Mouse (Mus musculus) limb, embryonic 10.5 days (tissue): ENCODE results near the gene Ly6g6d. TPM values are rescaled to one million over a fixed set of nuclear protein-coding genes. Genes with fewer than 3 reads are reported as not detected.
A peak's percentile ranks its signal among the peaks of the same experiment; 100 is the strongest.

Source experiments
- DNase-seq: peaks from one replicate; pipeline ENCODE4 v3.0.0-alpha.2; 2017; ENCODE audit warnings: low spot score
- H3K27ac ChIP-seq: fragments of 300-500 bp; sonication (generic); 2 replicates; pipeline ENCODE4 v1.5.1; 2016; ENCODE audit warnings: mild to moderate bottlenecking
- H3K27me3 ChIP-seq: fragments of 300-500 bp; sonication (generic); 2 replicates; pipeline ENCODE4 v1.6.1; 2016; ENCODE audit warnings: low read depth, mild to moderate bottlenecking; ENCODE audit not compliant: poor library complexity, severe bottlenecking
- H3K36me3 ChIP-seq: fragments of 300-500 bp; sonication (generic); 2 replicates; pipeline ENCODE4 v1.6.1; 2016; ENCODE audit warnings: mild to moderate bottlenecking, moderate library complexity
- H3K4me1 ChIP-seq: fragments of 300-500 bp; sonication (generic); 2 replicates; pipeline ENCODE4 v1.6.1; 2016
- H3K4me3 ChIP-seq: fragments of 300-500 bp; sonication (generic); 2 replicates; pipeline ENCODE4 v1.5.1; 2016; ENCODE audit warnings: mild to moderate bottlenecking, moderate library complexity
- H3K9me3 ChIP-seq: fragments of 300-500 bp; sonication (generic); replicated peaks from 2 replicates; pipeline ENCODE4 v1.6.1; 2016; ENCODE audit warnings: mild to moderate bottlenecking
- WGBS: fragments of 180-500 bp; shearing (Covaris S2); methylation state at CpG from one replicate; pipeline ENCODE4 v1.1.7; 2016; 5-methylcytosine and 5-hydroxymethylcytosine counted together
- polyA plus RNA-seq: library from polyadenylated mRNA; unstranded; fragments of >200 nt; fragmentation: Nextera tagmentation; extraction: Ambion mirVana; gene quantifications from 2 replicates; pipeline ENCODE4 v1.2.1, GENCODE M21; 2016

Gene Ly6g6d
- polyA plus RNA-seq, 1 experiment from 2014 or later, result 1.1 TPM

- Histone ChIP-seq H3K36me3 (no peaks in the 10 kb centered on the region), H3K27me3 (peaks cover 29% of the 10 kb centered on the region), H3K4me1 (peaks cover 36% of the 10 kb centered on the region), H3K9me3 (no peaks in the 10 kb centered on the region), H3K27ac (peak within 1 kb of the TSS; percentile 58), H3K4me3 (peak within 1 kb of the TSS; percentile 37)
- DNase-seq, result peak; percentile 41
- 22% methylated on average over 10 of the region's 10 CpGs for WGBS
These were observed 1.2 kb downstream of the Ly6g6d start, which contains the start of gene Ly6g6e for GRCm38 (mm10) chr17:35076507-35077176. Gene Ly6g6e (plus strand): TSS chr17:35076902.

GRCm38 (mm10) chr17:35074097-35074496, 3.8 kb downstream of the Ly6g6d start:
- Histone ChIP-seq H3K36me3 (no peaks in the 10 kb centered on the region), H3K4me3 (no peak overlapping the region), H3K9me3 (no peaks in the 10 kb centered on the region), H3K27me3 (peaks cover 25% of the 10 kb centered on the region), H3K4me1 (peaks cover 33% of the 10 kb centered on the region), H3K27ac (peak overlapping the region; percentile 53)
- WGBS, result 45% methylated on average over 17 of the region's 17 CpGs
- no peak for DNase-seq

GRCm38 (mm10) chr17:35071454-35071853, 6.4 kb downstream of the Ly6g6d start:
- H3K27me3 ChIP-seq, result peaks cover 26% of the 10 kb centered on the region
- H3K36me3 ChIP-seq, result no peaks in the 10 kb centered on the region
- WGBS, result 83% methylated on average over 9 of the region's 9 CpGs

DNA sequence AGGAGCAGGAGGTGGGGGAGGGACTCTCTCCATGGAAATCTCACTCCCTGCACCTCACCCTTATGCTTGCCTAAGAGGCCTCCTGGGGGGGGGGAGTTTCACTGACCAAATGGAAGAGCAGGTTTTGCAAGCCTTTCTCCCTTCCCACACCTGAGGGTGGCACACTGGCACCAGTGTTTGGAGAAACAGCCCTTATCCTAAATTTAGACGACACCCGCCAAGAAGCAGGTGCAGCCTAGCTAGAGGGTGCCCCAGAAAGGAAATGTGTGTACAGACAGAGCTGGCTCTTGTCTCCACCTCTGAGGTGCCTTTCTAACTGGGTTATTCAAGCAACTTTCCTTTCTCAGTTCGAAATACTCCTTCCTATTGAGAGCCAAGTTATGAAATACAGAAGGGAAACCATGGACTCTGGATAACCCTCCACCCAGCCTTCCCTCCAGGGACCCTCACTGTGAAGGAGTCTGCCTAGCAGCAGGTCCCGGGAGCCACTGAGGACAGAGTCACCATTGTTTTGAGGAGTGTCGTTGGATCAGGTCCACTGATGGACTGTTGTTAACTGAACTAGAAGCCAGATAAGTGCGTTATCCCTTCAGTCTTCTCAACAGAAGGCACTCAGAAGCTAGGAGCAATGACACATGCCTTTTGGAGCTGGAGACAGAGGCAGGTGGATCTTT, 7.2 kb downstream of the Ly6g6d start:
- Histone ChIP-seq H3K9me3 (no peaks in the 10 kb centered on the region), H3K4me1 (peaks cover 12% of the 10 kb centered on the region), H3K36me3 (no peaks in the 10 kb centered on the region), H3K27ac (no peak overlapping the region), H3K4me3 (no peak overlapping the region), H3K27me3 (peaks cover 34% of the 10 kb centered on the region)
- 69% methylated on average over 6 of the region's 6 CpGs for WGBS
- DNase-seq, result no peak

More at GRCm38 (mm10) chr17:35071454-35071853, 6.4 kb downstream of the Ly6g6d start:
- Histone ChIP-seq H3K4me3 (no peak overlapping the region), H3K4me1 (peaks cover 13% of the 10 kb centered on the region), H3K9me3 (no peaks in the 10 kb centered on the region), H3K27ac (no peak overlapping the region)
- no peak for DNase-seq

DNA sequence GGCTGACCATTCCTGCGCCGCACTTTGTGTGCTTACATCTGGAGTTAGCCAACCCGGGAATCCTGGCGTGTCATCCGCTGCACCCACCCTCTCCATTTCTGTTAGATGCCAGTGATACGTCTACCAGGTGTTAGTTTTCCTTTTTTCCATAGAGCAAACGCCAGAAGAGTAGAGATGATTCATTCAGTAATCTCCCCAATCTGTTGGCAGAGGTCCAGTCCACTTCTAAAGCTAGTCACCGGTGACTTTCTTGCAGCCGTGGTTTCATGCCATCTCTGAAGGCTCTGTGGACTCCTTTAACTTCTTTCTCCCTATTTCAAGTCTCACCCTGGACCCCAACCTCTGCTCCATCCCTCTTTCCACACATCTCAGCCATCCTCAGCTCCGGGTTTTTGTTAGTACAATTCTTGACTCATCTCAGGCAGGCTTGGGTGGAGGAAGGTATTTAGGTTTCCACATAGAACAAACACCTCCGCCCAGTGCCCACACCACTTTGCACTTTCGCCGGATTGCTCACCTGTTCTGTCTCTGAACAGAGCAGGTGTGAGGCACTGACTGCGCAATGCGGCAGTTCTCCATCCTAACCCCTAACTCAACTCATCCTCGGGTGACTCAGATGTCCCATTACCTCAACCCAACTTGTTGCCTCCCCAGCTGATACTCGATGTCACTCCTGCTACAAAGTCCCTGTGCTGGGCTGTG, 9.5 kb downstream of the Ly6g6d start:
- no peaks in the 10 kb centered on the region for H3K9me3 ChIP-seq
- H3K27ac ChIP-seq, result no peak overlapping the region
- H3K4me3 ChIP-seq, result no peak overlapping the region
- H3K36me3 ChIP-seq, result peaks cover 6% of the 10 kb centered on the region; the same call in 1 of the 2 replicates
- peaks cover 56% of the 10 kb centered on the region for H3K27me3 ChIP-seq
- peaks cover 22% of the 10 kb centered on the region for H3K4me1 ChIP-seq
- WGBS, result 85% methylated on average over 17 of the region's 17 CpGs
- DNase-seq, result no peak

- Histone ChIP-seq H3K4me3 (peak within 1 kb of the TSS; percentile 50), H3K36me3 (peaks cover 28% of the 10 kb centered on the region), H3K27me3 (peaks cover 67% of the 10 kb centered on the region), H3K4me1 (peaks cover 29% of the 10 kb centered on the region), H3K27ac (peak within 1 kb of the TSS; percentile 71), H3K9me3 (no peaks in the 10 kb centered on the region)
- no peak for DNase-seq
- WGBS, result 45% methylated on average over 10 of the region's 10 CpGs
These were observed 11.8 kb downstream of the Ly6g6d start, which contains the start of gene Mpig6b for GRCm38 (mm10) chr17:35066084-35066483. Gene Mpig6b (minus strand): TSS chr17:35066184.

DNA sequence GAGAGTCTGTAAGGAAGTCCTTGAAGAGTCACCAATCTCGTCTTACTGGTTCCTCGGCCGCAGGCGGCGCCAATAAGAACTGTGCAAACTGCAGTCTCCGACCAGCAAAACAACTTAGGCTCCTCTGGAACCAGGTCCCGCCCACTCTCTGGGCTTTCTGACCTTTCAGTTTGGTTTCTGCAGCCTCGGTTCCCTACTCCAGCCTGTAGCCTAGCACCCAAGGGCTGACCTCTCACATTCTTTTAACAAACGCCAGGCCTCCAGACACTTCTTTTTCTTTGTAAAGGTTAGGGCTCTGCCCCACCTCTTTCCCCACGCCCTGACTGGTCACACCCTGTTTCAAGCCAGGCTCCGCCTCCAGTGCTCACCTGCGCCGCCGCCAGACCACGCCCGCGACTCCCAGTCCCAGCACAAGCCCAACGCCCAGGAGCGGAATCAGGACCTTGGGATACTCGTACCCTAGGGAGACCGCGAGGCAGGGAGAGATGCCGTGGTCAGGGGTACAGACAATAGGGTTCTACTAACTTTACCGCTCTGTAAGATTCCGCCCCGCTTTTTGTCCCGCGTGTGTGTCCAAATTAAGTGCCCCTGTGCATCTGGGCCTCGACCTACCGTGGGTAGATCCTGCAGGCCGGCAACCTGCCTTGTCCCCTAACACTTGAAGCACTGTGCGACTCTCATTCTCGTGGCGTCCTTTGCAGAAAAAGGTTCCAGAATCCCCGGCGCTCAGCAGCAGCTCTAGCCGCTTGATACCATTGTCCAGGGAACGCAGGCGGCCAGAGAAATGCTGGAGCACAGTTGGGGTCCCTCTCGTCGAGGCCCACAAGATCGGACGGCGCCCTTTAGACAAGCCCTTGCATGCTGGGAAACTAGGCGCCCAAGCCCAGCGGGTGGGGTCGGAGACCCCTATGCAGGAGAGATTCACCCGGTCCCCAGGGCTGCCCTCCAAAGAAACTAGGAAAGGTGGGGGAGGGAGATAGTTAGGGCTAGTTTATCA, 12.6 kb downstream of the Ly6g6d start, which contains the start of gene Ly6g6c:
Gene Ly6g6c, plus strand, starts transcription at position 438 of the 997 bp plus-strand sequence.
- no peaks in the 10 kb centered on the region for H3K9me3 ChIP-seq
- peaks cover 36% of the 10 kb centered on the region for H3K36me3 ChIP-seq
- H3K27ac ChIP-seq, result peak within 1 kb of the TSS; percentile 71
- under 1% methylated on average over 48 of the region's 48 CpGs for WGBS
- peaks cover 67% of the 10 kb centered on the region for H3K27me3 ChIP-seq
- peaks cover 37% of the 10 kb centered on the region for H3K4me1 ChIP-seq
- H3K4me3 ChIP-seq, result peak within 1 kb of the TSS; percentile 50
- peak; percentile 73 for DNase-seq

DNA sequence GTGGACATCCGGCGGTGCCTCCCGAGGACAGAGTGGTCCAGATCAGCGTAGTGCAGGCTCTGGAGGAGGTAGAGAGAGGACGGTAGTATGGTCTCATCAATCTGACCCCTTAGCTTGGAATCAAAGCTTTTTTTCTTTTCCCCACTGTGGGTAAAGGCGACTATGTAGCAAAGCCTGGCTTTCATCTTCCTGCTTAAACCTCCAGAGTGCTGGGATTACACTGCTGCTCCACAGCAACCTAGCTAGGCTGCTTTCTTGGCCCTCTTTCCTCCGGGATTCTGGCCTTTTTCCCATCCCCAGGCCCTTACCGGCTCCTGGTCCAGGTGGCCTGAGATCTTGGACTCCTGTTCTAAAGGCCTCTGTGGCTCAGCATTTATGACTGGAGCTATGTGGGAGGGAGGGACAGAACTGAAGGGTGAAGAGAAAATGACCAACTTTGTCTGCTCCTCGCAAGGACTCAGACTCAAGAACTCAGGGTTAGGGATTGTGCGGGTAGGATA, 13.4 kb downstream of the Ly6g6d start:
- Histone ChIP-seq H3K27me3 (peaks cover 67% of the 10 kb centered on the region), H3K4me1 (peaks cover 44% of the 10 kb centered on the region), H3K36me3 (peaks cover 39% of the 10 kb centered on the region), H3K27ac (peak overlapping the region; percentile 21; the same call in 1 of the 2 replicates), H3K9me3 (no peaks in the 10 kb centered on the region), H3K4me3 (peak overlapping the region; percentile 50)
- DNase-seq, result no peak
- WGBS, result 29% methylated on average over 10 of the region's 10 CpGs

- peaks cover 61% of the 10 kb centered on the region for H3K27me3 ChIP-seq
These were observed 14.4 kb downstream of the Ly6g6d start for GRCm38 (mm10) chr17:35063466-35063865.

DNA sequence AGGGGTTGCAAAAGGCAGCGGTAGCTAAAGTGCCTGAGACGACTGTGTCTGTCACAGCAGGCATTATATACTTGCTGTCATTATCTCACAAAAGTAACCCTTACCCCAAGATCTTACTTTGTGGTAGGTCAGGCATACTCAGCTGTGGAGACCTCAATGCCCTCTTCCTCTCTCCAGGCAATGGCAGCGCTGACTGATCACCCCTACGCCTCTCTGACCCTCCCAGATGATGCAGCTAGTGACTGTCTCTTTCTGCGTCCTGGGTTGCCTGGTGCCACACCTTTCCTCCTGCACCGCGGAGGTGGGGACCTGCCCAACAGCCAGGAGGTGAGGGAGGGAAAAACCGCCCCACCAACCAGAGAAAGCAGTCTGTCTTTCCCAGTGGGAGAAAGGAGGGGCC, 16.6 kb downstream of the Ly6g6d start:
- H3K9me3 ChIP-seq, result no peaks in the 10 kb centered on the region
- DNase-seq, result no peak
- H3K27me3 ChIP-seq, result peaks cover 39% of the 10 kb centered on the region
- peaks cover 59% of the 10 kb centered on the region for H3K36me3 ChIP-seq
- peak overlapping the region; percentile 18; the same call in 1 of the 2 replicates for H3K4me3 ChIP-seq
- H3K4me1 ChIP-seq, result peaks cover 52% of the 10 kb centered on the region
- WGBS, result 81% methylated on average over 8 of the region's 8 CpGs
- no peak overlapping the region for H3K27ac ChIP-seq

More at GRCm38 (mm10) chr17:35063466-35063865, 14.4 kb downstream of the Ly6g6d start:
- DNase-seq, result no peak
- H3K27ac ChIP-seq, result no peak overlapping the region
- no peaks in the 10 kb centered on the region for H3K9me3 ChIP-seq
- peaks cover 47% of the 10 kb centered on the region for H3K4me1 ChIP-seq
- H3K36me3 ChIP-seq, result peaks cover 39% of the 10 kb centered on the region
- no peak overlapping the region for H3K4me3 ChIP-seq
- 95% methylated on average over 3 of the region's 3 CpGs for WGBS

DNA sequence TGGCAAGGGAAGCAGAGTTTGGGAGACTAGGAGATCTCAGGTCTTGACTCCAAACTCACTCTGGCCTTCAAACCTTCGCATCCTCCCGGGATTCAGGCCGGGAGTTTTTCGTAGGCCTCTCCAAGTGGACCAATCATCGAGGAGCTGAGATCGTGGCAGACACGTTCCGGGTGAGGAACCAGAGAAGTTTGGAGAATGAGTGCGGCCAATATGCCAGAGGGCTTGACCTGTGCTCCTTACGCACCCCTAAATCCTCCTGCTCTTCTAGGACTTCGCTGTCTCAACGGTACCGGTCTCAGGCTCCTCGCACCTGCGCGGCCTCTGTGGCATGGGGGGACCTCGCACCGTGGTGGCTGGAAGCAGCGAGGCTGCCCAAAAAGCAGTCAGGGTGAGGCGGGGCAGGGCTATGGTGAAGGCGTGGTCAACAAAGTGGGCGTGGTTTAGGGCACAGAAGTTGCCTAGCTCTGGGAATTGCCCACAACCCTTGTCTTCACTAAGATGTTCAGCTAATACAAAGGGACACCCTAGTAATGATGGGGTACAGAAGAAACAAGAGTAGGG, 17.0 kb downstream of the Ly6g6d start:
- peaks cover 49% of the 10 kb centered on the region for H3K4me1 ChIP-seq
- H3K9me3 ChIP-seq, result no peaks in the 10 kb centered on the region
- 60% methylated on average over 22 of the region's 22 CpGs for WGBS
- H3K27ac ChIP-seq, result no peak overlapping the region
- H3K4me3 ChIP-seq, result peak overlapping the region; percentile 78
- H3K27me3 ChIP-seq, result peaks cover 35% of the 10 kb centered on the region
- H3K36me3 ChIP-seq, result peaks cover 64% of the 10 kb centered on the region
- DNase-seq, result no peak
